Mouse (Mus musculus) limb, embryonic 14.5 days (tissue): ENCODE measurements at regions not wholly inside any gene's neighbourhood (a gene's known extent, or its start where the extent isn't known, plus 50 kb on each side); places are given as distances from the start of the nearest gene placed in this dataset.

Experiments used
- ATAC-seq: fragments of 200-750 bp; cut with Nextera tagmentation; 2 replicates; pipeline ENCODE4 v1.8.0; 2017; ENCODE audit warnings: low read depth, moderate number of reproducible peaks, moderate TSS enrichment; ENCODE audit not compliant: low FRiP score
- DNase-seq: peaks from one replicate; pipeline ENCODE4 v3.0.0-alpha.2; 2015; ENCODE audit warnings: low spot score
- H3K27ac ChIP-seq: fragments of 300-500 bp; sonication (generic); replicated peaks from 2 replicates; pipeline ENCODE4 v1.5.1; 2014; ENCODE audit warnings: low read depth, mild to moderate bottlenecking, low read length, moderate library complexity, mixed read lengths
- H3K27me3 ChIP-seq: fragments of 300-500 bp; sonication (generic); 2 replicates; pipeline ENCODE4 v1.6.1; 2014; ENCODE audit warnings: low read length, mixed read lengths; ENCODE audit not compliant: control insufficient read depth, insufficient read depth
- H3K36me3 ChIP-seq: fragments of 300-500 bp; sonication (generic); 2 replicates; pipeline ENCODE4 v1.6.1; 2014; ENCODE audit warnings: mild to moderate bottlenecking, low read length, moderate library complexity, mixed read lengths; ENCODE audit not compliant: control insufficient read depth, insufficient read depth
- H3K4me1 ChIP-seq: fragments of 300-500 bp; sonication (generic); 2 replicates; pipeline ENCODE4 v1.6.1; 2014; ENCODE audit warnings: antibody characterized with exemption, low read length, mixed read lengths; ENCODE audit not compliant: control insufficient read depth, insufficient read depth
- H3K4me2 ChIP-seq: fragments of 300-500 bp; sonication (generic); replicated peaks from 2 replicates; pipeline ENCODE4 v1.6.1; 2014; ENCODE audit warnings: low read depth, mild to moderate bottlenecking, low read length, moderate library complexity; ENCODE audit not compliant: severe bottlenecking
- H3K4me3 ChIP-seq: fragments of 300-500 bp; sonication (generic); replicated peaks from 2 replicates; pipeline ENCODE4 v1.5.1; 2014; ENCODE audit warnings: low read length
- H3K9ac ChIP-seq: fragments of 300-500 bp; sonication (generic); 2 replicates; pipeline ENCODE4 v1.6.1; 2014; ENCODE audit warnings: mild to moderate bottlenecking, low read depth, low read length, moderate library complexity; ENCODE audit not compliant: severe bottlenecking
- H3K9me3 ChIP-seq: fragments of 300-500 bp; sonication (generic); 2 replicates; pipeline ENCODE4 v1.6.1; 2016; ENCODE audit warnings: low read length; ENCODE audit not compliant: control insufficient read depth
- POLR2A ChIP-seq: fragments of 200-500 bp; IDR thresholded peaks from 2 replicates; pipeline ENCODE4 v1.8.0; 2012; ENCODE audit warnings: inconsistent platforms, mild to moderate bottlenecking, moderate library complexity, borderline replicate concordance; ENCODE audit not compliant: insufficient read depth, insufficient read length; ENCODE audit errors: extremely low read depth
- WGBS: fragments of 180-500 bp; shearing (Covaris S2); extraction: QIAGEN DNeasy Blood & Tissue Kit; methylation state at CpG from one replicate; pipeline ENCODE4 v1.1.7; 2014; 5-methylcytosine and 5-hydroxymethylcytosine counted together

DNA sequence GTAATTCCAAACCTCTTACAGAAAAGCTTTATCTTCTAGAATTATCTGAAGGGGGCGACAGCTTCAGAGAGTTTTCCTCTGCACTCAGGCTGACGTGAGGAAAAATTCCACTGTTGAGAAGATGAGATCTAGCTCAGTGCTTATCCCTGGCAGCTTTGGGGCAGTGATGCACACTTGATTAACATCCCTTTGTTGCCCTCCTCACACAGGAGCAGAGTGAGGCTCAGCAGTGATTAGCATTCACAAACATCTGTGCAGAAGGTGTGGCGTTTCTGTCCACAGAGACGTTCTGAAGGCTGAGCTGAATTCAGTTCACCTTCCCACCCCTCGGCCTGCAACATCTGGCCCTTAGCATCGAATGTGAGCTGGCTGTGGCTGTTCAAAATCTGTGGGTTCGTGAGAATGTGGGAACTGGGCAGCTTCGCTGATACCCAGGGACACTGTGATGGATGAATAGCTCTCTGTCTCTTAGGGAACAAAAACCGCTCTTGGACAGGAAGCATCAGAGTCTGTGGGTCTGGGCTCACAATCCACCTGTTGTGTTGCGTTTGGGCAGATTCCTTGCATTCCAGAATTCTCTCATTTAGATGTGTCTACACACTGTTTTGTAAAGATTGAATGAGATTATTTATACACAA, 139.0 kb upstream of the Gm3448 start:
- Histone ChIP-seq H3K4me2 (no peak overlapping the region), H3K9ac (no peak overlapping the region), H3K27me3 (no peaks in the 10 kb centered on the region), H3K4me1 (no peaks in the 10 kb centered on the region), H3K9me3 (no peaks in the 10 kb centered on the region), H3K4me3 (no peak overlapping the region), H3K36me3 (no peaks in the 10 kb centered on the region), H3K27ac (no peak overlapping the region)
- 47% methylated on average over 10 of the region's 10 CpGs for WGBS
- TF ChIP-seq POLR2A: no peak
- DNase-seq: no peak
- no peak for ATAC-seq

DNA sequence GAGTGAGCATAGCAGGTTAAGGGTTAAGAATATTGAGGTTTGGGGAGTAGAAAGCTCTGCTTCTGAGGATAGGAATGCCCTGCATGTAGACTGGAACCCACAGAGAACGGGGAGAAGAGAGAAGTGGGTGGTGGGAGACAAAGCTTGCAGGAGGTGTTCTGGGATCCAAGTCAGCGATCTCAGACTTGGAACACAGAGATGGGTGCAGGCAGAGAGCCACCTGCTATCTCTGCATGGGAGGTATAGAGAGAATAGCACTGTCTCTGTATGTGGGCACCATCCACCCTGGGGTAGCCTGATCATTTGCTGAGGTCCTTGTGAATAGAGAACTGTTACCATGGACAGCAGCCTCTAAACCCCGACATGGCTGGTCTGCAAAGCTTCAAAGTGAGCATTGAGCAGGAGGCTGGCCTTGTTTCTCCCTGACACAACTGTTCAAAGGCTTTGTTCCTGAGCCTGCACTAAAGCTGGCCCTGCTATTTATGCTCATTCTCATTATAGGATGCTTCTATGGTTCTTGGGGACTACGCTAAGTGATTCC, 138.1 kb upstream of the Gm3448 start:
- Histone ChIP-seq H3K27me3 (no peaks in the 10 kb centered on the region), H3K9me3 (no peaks in the 10 kb centered on the region), H3K4me3 (no peak overlapping the region), H3K4me2 (no peak overlapping the region), H3K4me1 (no peaks in the 10 kb centered on the region), H3K27ac (no peak overlapping the region), H3K9ac (no peak overlapping the region), H3K36me3 (no peaks in the 10 kb centered on the region)
- no peak for TF ChIP-seq POLR2A
- DNase-seq: no peak
- 57% methylated on average over 4 of the region's 4 CpGs for WGBS
- no peak for ATAC-seq

DNA sequence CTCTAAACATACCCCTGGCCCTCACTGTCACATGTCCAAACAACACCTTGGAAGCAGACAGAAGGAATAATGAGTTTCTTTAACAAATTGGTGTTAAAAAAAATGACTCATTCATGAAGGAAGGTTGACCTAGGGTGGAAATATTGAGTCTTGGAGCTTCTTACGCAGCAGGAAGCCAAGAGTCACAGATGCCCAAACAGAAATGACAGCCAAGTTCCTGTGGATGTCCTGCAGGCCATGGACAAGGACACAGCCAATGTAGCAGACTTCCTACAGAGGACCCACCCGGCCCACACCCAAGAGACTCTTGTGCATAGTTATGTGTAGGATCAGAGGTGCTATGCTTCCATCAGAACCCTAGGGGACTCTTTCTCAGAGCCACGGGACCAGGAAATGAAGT, 136.1 kb upstream of the Gm3448 start:
- no peak for ATAC-seq
- TF ChIP-seq POLR2A: no peak
- H3K27me3 ChIP-seq: no peaks in the 10 kb centered on the region
- no peak overlapping the region for H3K4me3 ChIP-seq
- no peaks in the 10 kb centered on the region for H3K36me3 ChIP-seq
- WGBS: 78% methylated on average over 3 of the region's 3 CpGs
- no peak overlapping the region for H3K27ac ChIP-seq
- no peak overlapping the region for H3K9ac ChIP-seq
- H3K4me2 ChIP-seq: no peak overlapping the region
- DNase-seq: no peak
- no peaks in the 10 kb centered on the region for H3K9me3 ChIP-seq
- H3K4me1 ChIP-seq: no peaks in the 10 kb centered on the region

DNA sequence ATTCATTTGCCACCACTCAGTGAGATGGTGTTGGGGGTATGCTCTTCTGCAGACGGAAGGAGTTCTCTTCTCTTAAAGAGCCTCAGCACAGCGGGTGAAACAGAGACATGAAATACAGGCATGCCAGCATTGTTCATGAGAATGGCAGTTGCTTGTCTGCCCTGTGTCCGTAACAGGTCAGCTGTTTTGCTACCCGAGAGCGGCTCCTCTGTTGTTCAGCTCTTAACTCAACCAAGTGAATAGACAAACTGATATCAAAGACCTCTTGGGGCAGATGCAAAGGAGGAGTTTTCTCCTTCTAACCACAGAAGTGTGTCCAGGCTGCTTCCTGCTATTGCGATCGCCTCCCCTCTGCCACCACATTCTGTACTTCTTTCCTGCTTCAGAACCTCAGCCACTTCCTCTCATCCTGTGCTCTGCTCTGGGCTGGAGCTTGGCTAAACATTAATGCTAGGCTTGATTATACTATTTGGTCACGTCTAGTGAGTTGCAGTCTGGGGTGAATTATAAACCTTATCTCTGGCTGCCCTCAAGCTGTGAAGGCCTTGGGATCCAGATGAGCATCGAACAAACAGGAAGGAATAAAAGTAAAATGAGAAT, 133.1 kb upstream of the Gm3448 start:
- Histone ChIP-seq H3K4me2 (no peak overlapping the region), H3K4me1 (no peaks in the 10 kb centered on the region), H3K36me3 (no peaks in the 10 kb centered on the region), H3K4me3 (no peak overlapping the region), H3K27ac (no peak overlapping the region), H3K27me3 (no peaks in the 10 kb centered on the region), H3K9ac (no peak overlapping the region), H3K9me3 (no peaks in the 10 kb centered on the region)
- 76% methylated on average over 9 of the region's 9 CpGs for WGBS
- DNase-seq: no peak
- no peak for TF ChIP-seq POLR2A
- no peak for ATAC-seq

DNA sequence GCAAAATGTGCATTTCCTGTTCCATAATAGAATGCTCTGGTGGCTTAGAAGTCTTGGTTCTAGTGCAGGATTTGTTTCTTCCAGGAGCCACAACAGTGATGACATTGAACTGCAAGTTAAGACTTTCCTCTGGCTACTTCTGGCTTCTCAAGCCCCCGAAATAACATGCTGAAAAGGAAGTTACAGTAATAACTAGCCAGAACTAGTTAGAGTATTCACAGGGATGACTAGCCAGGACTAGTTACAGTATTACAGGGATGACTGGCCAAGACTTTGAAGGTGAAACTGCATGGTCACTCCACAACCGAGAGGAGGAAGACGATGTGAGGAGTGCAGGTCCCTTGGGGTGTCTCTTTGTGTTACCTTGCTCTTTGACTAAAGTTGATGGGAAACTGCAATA, 126.6 kb upstream of the Gm3448 start:
- Histone ChIP-seq H3K9me3 (no peaks in the 10 kb centered on the region), H3K4me3 (no peak overlapping the region), H3K4me1 (no peaks in the 10 kb centered on the region), H3K4me2 (no peak overlapping the region), H3K36me3 (no peaks in the 10 kb centered on the region), H3K27me3 (no peaks in the 10 kb centered on the region), H3K9ac (no peak overlapping the region), H3K27ac (no peak overlapping the region)
- ATAC-seq: no peak
- no peak for DNase-seq
- TF ChIP-seq POLR2A: no peak
- WGBS: 86% methylated on average over 3 of the region's 3 CpGs
